Mouse (Mus musculus): ENCODE results near the gene Zan.

- TF ChIP-seq POLR2A (IDR thresholded peaks at IDR 0.05; ENCODE audit: insufficient read depth, low read length) (no peak), CTCF (IDR thresholded peaks at IDR 0.05; ENCODE audit: low read depth, low read length) (no peak), EP300 (IDR thresholded peaks at IDR 0.05; ENCODE audit: insufficient read depth, low read depth, low read length) (no peak)
Observed at GRCm38 (mm10) chr5:137511706-137512105, 34.8 kb upstream of the Zan start.

All from ES-Bruce4 (cell line).